Mouse (Mus musculus): Measurements from ENCODE around the gene Lasp1.

GRCm38 (mm10) chr11:97839441-97840134 lies 40.8 kb downstream of the Lasp1 start:
- TF ChIP-seq CTCF (IDR thresholded peaks at IDR 0.05) (no peak), EP300 (IDR thresholded peaks at IDR 0.05; ENCODE audit: insufficient read depth, low read depth, low read length) (no peak), POLR2A (IDR thresholded peaks at IDR 0.05; ENCODE audit: insufficient read depth, low read depth, low read length) (no peak)
